Mouse (Mus musculus) layer of hippocampus, adult 2 months (tissue): Measurements from ENCODE around the gene Pitpnm2. TPM values are rescaled to one million over a fixed set of nuclear protein-coding genes. Genes with fewer than 3 reads are reported as not detected.

Source experiments
- DNase-seq, 2 experiments: peaks; one replicate each; pipeline ENCODE4 v3.0.0; 2022; ENCODE audit warnings: low spot score in 2 of 2
- H3K27ac ChIP-seq: fragments of 200-600 bp; 2 replicates; pipeline ENCODE4 v1.8.1; 2022
- H3K4me3 ChIP-seq: fragments of 200-600 bp; 2 replicates; pipeline ENCODE4 v1.8.1; 2022; ENCODE audit warnings: mild to moderate bottlenecking
- CTCF ChIP-seq: fragments of 200-600 bp; conservative IDR thresholded peaks from 2 replicates; pipeline ENCODE4 v1.8.1; 2022; ENCODE audit warnings: antibody characterized with exemption, mild to moderate bottlenecking, moderate library complexity
- total RNA-seq, 2 experiments: library from RNA; stranded (reverse); gene quantifications; 2 replicates each; pipeline ENCODE4 v1.2.3; 2021

Pitpnm2 gene
- total RNA-seq, 2 experiments from 2014 or later: 379 to 394 TPM

DNA sequence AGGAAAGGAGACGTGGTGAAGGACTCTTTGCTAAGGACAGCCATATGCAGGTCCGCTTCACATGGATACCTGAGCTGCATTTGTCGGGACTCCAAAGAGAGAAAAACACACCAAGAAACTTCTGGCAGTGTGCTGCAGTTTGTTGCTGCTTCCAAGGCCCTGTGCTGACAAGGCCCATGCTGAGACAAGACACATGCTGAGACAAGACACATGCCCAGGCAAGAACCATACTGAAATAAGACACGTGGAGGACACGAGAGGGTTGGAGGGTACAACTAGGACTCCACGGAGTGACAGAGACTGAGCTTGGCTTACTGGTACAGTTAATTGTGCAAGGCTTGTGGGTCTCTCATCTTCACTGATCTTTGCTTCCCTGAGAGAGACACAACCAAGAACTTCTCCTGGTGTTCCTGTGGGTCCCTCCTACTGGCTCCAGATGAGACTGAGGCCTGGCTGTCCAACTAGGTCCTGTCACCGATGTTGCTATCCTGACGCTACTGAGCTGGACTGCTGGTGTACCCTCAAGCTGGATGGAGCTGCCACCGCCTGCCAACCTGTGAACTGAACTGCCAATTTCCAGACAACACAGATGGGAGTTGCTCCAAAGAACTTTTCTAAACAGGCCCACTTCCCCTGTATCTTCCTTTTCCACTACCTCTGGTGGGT lies 6.2 kb downstream of the Pitpnm2 start:
- no peak for DNase-seq
- TF ChIP-seq CTCF: no peak
- H3K4me3 ChIP-seq: no peak overlapping the region
- H3K27ac ChIP-seq: no peak overlapping the region; the same call in 1 of the 2 replicates

- TF ChIP-seq CTCF: no peak
- H3K27ac ChIP-seq: peak overlapping the region; percentile 83
- H3K4me3 ChIP-seq: peak overlapping the region; percentile 21; the same call in 1 of the 2 replicates
- peak; percentile 64 to 74 for DNase-seq
Measured at GRCm38 (mm10) chr5:124241686-124242444, 7.7 kb downstream of the Pitpnm2 start.

- peak overlapping the region; percentile 21; the same call in 1 of the 2 replicates for H3K4me3 ChIP-seq
- H3K27ac ChIP-seq: peak overlapping the region; percentile 83
- no peak for DNase-seq
- TF ChIP-seq CTCF: no peak
Measured at GRCm38 (mm10) chr5:124240841-124241685, 8.5 kb downstream of the Pitpnm2 start.

DNA sequence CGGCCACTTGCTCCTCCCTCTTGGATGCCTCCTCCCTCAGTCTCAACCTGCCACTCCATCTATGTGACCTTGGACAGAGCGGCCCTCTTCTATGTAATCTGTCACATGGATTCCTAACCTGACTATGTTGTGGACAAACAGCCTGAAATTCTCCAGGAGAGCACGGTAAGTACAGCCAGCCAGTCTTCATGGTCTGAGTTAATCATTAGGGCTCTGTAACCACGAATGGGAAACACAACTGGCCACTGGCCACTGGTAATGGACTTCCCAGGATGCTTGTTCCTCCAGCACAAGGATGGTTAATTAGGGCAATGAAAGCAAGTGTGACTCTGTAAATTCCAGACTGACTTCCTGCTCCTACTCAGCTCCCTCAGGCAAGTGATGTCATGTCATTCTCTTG lies 13.4 kb downstream of the Pitpnm2 start:
- Histone ChIP-seq H3K27ac (no peak overlapping the region), H3K4me3 (no peak overlapping the region)
- DNase-seq: no peak
- TF ChIP-seq CTCF: no peak

- no peak for DNase-seq
- TF ChIP-seq CTCF: no peak
- H3K4me3 ChIP-seq: no peak overlapping the region
- peak overlapping the region; percentile 79 for H3K27ac ChIP-seq
Measured at GRCm38 (mm10) chr5:124234778-124235177, 14.8 kb downstream of the Pitpnm2 start.

DNA sequence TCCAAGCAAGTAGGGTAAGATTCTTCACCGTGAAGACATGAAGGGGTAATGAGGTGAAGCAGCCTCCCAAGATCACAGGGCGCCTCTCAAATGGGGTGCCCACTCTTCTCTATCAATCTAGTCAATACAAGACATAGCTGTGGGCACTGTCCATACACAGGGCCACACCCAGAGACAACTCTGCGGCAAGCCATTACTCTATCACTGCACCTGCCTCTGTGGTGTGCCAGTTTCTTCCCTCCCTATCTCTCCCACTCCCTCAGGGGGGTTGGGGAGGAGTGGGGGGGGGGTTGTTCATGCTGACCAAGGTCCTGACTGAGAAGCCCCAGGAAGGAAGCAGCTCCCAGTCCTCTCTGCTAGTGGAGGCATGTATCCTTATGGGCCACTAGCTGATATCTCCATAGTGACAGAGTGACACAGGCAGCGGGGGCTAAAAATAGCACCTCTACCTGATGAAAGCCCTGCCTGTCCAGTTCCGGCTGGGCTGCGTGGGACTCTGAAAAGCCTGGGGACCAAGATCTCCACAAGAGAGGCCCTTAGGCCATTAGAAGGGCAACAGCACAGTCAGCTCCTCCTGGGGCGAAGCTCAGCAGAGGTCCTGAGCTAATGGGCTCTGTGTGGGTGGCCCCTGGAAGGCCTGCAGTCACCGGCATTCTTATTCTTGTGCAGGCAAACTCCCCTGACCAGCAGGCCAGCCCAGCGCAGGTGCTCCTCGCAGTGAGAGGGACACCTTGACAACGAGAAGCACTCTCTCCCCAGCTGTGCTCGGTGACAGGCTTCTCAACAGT lies 15.5 kb downstream of the Pitpnm2 start:
- peak overlapping the region; percentile 79 for H3K27ac ChIP-seq
- no peak for DNase-seq
- no peak overlapping the region for H3K4me3 ChIP-seq
- TF ChIP-seq CTCF: no peak

GRCm38 (mm10) chr5:124233144-124233465 lies 16.5 kb downstream of the Pitpnm2 start:
- DNase-seq: no peak
- H3K4me3 ChIP-seq: no peak overlapping the region
- no peak for TF ChIP-seq CTCF
- H3K27ac ChIP-seq: peak overlapping the region; percentile 55; the same call in 1 of the 2 replicates

DNA sequence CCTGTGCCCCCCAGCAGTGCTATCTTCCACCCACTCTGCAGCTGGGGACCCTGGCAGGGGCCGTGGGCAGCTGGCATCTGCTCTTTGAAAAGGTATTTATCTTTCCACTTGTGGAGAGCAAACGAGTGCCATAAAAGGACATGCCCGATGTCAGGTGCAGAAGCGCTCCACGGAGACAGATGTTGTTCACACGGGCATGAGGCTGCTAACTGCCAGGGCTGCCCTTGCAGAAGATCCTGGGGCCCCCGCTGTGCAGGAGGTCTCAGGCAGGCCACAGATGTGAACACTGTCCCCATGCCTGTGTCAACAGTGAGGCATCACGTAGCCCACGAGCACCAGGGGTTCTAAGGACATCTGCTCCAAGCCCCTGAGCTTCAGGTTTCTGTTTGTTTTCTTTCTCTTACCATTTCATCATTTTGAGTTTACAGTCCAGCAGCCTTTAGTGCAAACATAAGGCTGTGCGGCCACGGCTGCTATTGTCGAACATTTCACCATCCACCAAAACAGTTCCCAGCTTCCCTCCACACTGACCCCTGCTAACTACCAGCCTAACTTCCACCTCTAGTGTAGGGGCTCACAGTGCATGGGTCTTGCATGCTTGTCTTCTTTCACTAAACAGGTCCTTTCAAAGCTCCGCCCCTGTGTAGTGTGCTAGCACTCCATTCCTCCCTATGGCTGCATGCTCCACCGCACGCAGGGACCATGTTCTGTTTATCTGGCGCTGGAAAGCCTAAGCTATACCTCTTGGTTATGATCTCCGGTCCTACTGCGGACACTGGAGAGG lies 17.0 kb downstream of the Pitpnm2 start:
- Histone ChIP-seq H3K27ac (peak overlapping the region; percentile 55; the same call in 1 of the 2 replicates), H3K4me3 (no peak overlapping the region)
- DNase-seq: no peak
- no peak for TF ChIP-seq CTCF

GRCm38 (mm10) chr5:124230461-124230860 lies 19.1 kb downstream of the Pitpnm2 start:
- no peak for DNase-seq
- Histone ChIP-seq H3K4me3 (no peak overlapping the region), H3K27ac (no peak overlapping the region)
- no peak for TF ChIP-seq CTCF

DNA sequence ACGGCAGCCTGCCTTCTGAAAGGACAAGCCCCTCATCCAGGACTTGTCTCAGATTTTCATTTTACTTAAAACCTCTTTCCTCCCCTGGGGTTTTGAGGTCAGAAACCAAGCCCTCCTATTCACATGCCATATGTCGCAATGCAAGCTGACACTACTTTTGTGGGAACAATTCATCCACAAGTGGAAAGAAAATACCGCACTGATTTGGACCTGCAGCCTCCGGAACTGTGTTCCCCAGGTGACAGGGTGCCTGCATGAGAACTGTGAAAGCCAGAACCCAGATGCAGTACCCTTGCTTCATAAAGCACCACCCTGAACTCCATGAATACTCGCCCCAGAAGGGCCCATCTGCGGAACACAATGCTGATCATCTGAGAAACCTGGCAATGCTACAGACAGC lies 22.4 kb downstream of the Pitpnm2 start:
- DNase-seq: no peak
- no peak for TF ChIP-seq CTCF
- peak overlapping the region; percentile 72; the same call in 1 of the 2 replicates for H3K27ac ChIP-seq
- no peak overlapping the region for H3K4me3 ChIP-seq

GRCm38 (mm10) chr5:124226494-124226893 lies 23.1 kb downstream of the Pitpnm2 start:
- no peak for TF ChIP-seq CTCF
- DNase-seq: no peak
- Histone ChIP-seq H3K4me3 (no peak overlapping the region), H3K27ac (peak overlapping the region; percentile 72; the same call in 1 of the 2 replicates)

GRCm38 (mm10) chr5:124225891-124226290 lies 23.7 kb downstream of the Pitpnm2 start:
- Histone ChIP-seq H3K4me3 (no peak overlapping the region), H3K27ac (peak overlapping the region; percentile 98; the same call in 1 of the 2 replicates)
- no peak for DNase-seq
- no peak for TF ChIP-seq CTCF
